Mouse (Mus musculus) urinary bladder, postnatal 25 days (tissue): ENCODE results near the gene Ptpa.
A peak's percentile ranks its signal among the peaks of the same experiment; 100 is the strongest.

Source experiments
- DNase-seq: peaks from one replicate; pipeline ENCODE4 v3.0.0; 2022; ENCODE audit warnings: low spot score

Ptpa gene

DNA sequence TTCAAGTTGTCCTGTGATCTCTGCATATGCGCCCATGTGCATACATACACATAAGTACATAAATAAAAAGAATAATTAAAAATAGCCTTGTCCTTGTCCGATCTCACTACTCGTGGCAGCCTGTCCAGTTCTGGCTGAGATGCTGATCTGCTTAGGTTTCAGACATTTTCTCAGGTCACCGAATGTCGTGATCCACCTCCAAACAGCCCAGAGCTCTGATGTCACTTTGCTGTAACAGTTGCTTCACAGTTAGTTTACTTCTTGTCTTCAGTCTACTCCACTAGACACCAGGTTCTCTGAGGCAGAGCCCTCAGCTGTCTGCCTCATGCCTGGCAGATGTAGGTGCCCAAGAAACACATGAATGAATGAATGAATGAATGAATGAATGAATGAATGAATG is 48.6 kb downstream of the Ptpa start:
- DNase-seq: no peak

DNA sequence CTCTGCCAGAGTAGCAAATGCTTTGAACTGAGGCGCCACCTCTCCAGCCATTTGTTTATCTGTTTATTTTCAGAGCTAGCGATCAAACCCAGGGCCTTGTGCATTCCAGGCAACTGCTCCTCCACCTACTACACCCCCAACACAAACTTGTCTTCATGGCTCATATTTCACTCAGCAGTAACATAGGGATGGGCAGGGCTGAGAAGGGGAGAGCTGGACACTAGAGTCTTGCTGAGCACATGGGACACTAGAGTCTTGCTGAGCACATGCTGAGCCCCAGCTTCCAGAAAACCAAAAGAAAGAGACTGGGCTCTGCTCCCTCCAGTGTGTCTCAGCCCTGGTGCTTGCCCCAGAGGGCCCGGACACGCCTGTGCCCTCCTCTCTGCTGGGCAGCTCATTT is 50.9 kb downstream of the Ptpa start:
- no peak for DNase-seq

DNA sequence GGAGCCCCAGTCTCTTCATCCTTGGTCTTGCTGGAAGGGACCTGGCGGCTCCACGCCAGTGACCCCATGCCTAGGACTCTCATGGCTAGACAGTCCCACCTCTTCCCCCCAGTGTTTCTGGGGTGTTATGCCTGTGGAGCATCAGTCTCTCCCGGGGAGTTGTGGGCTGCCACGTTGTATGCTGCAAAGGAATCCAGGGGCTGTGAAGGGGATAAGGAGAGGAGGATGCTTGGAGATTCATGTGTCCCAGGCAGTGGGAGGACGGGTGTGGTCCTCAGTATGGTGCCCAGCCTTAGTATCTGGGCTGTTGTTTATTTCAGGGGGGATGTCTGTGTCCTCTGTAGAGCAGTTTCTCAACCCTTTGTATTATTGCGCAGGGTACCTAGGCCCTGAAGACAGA is 53.2 kb downstream of the Ptpa start:
- no peak for DNase-seq

DNA sequence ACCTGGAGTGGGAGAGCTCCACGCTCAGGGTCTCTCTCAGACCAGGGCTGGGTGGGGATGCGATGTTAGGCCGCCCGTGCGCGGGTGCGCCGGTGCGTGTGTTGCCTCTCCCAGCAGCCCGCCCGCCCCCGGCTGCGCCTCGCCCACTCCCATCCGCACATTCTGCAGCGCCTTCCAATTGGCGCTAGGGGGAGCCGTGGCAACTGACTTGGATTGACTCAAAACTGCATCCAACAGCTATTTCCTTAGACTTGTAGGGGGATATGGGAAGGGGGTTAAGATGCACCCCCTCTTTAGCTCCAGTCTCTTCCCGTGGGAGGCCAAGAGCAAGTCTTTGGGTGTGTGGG is 53.9 kb downstream of the Ptpa start:
- peak; percentile 72 for DNase-seq

DNA sequence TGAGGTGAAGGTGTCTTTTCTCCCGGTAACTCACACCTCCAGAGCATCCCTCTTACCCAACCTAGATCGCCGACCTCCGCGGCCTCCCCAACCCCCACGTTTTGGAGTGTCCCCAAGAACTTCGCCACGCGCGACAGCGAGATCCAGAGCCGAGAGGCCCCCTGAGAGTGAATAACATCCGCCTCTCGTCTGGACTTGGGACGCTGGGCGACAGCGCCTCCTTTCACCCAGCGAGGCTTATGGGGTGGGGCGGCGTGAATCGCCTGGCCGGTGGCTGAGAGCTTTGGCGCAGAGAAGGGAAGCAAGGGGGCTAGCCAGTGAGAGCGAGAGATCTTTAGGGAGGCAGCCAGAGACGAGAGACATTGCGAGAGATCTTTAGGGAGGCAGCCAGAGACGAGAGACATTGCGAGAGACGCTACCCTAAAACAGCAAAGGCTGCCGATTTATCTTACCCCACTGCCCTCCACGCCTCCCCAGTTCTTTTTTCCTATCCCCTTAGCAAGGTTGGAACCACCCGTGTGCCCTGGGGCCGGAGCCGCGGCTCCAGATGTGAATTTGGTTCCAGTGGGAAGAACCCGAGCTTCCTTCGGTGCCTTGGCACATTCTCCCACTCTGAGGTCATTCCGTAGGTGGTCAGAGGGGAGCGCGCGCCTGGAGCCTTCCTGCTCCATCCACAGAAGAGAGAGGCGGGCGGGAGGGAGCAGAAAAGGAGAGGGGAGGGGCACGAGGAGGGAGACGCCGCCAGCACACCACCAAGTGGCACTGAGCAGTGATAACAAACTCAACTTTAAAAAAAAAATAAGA is 54.5 kb downstream of the Ptpa start:
- DNase-seq: peak; percentile 70

DNA sequence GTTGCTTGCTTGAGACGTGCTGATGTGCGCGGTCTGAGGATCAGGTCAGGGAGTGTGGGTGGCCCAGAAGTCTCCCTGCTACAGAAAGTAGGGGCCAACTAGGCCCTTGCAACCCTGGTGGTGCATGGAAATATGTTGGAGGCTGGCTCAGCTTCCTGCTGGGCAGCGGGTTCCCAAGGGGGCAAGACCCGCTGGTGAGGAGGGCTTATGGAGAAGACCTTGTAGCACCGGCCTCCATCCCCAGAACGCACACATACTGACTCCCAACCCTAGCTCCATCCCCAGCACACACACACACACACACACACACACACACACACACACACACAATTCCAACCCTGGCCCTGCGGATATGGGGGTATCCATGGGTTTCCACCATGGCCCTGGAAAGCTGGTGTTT is 55.2 kb downstream of the Ptpa start:
- no peak for DNase-seq

DNA sequence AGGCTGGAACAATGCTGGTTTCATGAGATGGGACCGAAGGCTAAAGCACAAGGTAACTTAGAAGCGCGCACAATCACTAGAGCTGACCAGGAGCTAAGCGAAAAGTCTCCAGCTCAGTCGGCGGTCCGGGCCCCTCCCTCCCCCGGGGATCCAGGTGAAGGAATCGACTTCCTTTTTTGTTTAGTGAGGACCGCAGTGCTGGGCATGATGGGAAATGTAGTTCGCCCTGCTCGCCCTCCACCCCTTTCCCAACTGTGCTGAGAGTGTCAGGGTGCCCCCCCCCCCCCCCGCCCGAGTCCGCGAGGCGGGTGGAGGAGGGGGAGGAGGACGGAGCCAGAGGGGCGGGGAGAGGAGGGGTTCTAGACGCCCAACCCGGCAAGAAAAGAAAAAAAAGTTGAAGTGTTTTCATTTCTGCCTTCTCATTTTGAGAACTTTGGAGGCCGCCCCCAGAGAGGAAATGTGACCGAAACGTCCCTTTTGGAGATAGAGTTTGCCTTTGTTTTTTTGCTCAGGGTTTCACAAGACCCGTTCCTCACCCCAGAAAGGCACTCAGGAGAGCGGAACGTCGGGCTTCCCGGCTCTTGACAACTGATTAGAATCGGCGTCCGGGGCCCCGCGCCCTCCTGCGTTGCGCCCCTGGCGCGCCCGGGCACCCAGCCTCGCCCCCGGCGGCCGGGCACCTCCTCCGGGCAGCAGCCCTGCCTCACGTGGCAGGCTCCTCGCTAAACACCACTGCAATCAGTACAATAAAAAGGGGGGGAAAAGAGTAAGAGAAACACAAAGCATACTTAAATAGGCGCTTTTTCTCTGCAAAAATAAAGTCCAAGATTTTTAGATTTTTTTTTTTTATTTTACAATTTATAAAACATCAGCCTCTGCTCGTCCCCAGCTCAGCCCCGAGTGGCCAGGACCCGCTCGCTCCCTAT is 56.2 kb downstream of the Ptpa start:
- DNase-seq: peak; percentile 59

DNA sequence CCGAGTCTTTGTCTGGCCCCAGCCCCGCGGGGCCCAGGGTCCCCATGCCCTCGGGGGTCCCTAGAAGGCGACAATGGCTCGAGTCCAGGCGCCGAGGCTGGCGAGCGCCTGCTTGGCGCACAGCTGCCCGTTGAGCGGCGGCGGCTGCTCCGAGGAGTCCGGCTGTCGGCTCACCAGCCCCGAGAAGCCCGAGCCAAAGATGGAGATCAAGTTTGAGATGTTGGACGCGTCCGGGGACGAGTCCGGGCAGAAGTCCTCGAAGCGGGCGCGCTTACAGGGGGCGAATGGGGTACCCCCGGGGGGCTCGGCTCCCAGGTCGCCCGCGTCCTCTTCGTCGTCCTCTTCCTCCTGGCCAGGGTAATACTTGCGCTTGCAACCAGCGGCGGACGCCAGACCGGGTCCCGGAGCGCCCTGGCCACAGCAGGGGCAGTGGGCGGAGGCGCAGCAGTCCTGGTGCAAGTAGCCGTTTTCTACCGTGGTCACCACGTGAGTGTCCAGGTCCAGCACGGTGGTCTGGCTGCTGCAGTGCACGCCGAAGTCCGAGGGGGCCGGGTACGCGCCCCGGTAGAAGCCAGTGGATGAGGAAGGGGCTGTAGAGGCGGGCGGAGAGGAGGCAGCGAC is 57.0 kb downstream of the Ptpa start:
- peak; percentile 44 for DNase-seq

DNA sequence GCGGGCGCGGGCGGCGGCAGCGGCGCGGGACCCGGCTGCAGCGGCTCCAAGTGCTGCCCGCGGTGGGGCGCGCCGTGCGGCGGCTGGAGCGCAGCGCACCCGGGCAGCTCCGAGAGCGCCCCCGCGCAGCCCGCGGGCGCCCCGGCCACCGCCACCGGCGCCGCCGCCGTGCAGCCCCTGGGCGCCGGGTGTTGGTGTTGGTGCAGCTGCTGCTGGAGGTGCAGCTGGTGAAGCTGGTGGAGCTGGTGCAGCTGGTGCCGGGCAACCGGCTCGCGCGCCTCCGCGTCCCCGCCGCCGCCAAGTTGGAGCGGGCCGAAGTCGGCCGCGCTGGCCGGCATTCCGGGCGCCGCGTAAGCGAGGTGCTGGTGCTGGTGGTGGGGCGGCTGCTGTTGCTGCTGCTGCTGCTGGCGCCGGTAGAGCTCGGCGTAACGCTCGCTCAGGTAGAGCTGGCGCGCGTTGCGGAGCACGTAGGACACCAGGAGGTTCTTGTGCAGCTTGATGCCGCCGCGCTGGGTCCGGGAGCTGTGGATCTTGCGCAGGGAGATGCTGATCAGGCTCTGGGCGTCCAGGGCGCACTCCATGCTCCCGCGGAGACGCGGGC is 57.7 kb downstream of the Ptpa start:
- peak; percentile 51 for DNase-seq

DNA sequence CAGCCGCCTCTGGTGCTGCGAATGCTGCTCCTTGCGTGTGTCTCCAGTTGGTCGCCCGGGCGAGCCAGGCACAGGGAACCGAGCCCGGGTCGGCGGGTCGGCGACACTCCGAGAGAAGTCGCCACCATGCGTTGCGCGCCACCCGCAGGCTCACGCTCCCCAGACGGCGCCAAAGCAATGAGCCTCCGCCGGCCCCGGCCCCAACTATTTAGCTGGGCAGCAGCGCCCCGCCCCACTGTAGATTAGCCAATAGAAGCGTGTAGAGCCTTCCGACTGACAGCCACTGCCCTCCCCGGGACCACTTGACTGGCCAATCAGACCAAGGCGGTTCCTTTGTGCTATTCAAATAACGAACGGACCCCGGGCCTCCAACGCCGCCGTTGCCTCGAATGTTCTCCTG is 58.2 kb downstream of the Ptpa start, which contains the start of gene Ier5l:
Ier5l (minus strand) TSS at position 181 of the 400 bp plus-strand sequence.
- DNase-seq: peak; percentile 95

DNA sequence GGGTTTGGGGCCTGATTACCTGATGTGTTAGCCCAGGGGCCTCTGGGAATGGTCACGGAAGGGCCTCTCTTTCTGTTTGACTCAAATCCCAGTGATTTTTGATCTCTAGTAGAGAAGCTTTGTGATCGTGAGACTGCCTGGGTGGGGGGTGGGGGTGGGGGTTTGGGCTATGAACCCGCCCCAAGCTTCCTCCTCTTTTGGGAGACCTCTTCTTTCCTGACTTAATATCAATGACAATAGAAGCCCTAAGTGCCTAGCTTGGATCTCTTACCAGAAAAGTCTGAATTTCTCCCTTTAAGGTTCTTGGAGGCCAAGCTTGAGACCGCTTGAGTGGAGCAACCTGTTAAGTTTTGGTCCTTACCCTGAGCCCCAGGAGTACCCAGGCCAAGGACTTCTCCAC is 58.9 kb downstream of the Ptpa start:
- DNase-seq: no peak

DNA sequence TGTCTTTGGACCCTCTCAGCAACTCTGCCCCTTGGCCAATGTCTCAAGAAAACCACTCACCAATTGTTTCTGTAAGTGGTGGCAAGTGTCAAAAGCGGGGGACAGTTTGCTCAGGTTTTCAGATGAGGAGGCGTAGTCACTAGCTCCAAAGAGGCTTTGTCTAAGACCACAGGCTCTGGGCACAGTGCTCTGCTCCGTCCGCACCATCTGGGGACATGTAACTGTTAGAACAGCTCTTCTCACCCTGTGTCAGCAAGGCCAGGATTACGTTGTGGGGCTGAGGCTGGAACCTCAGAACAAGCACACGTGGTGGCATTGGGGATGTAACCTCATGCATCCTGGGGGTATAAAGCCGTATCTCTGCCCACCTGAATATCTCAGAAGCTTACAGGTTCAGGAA is 59.6 kb downstream of the Ptpa start:
- DNase-seq: no peak

DNA sequence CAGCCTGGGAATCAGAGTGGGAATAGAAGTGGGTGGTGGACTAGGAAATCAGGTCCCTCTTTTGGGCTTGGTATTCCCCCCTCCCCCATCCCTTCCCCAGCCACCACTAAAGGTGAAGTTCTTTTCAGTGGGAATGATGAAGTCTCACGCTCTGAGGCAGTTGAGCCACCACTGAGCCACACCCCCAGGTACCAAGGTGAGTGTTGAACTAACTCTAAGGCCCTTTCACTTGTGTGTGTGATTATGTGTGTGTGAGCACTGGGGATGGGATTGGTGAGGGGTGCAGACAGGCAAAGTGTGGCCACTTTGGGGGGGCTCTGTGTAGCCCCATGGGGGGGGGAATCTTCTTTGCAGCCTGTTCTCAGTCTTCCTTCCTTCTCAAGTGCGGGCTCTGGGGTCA is 60.4 kb downstream of the Ptpa start:
- no peak for DNase-seq

DNA sequence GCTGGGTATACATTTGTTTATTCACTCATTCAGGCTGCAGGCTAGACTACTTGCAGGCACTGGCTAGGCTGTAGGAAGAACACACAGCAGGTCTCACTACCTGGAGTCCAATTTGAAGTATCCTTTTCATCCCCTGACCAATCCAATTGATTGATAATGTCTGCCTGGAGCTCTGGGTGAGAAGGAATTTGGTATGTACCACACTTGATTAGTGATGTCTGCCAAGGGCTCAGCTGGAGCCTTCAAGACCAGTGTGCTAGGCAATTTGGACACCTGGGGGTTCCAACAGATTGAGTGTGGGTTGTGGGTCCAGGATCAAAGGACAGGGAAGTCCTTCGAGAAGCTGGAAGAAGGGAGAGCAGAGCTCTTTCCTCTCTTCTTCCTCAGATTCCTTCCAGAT is 62.7 kb downstream of the Ptpa start:
- DNase-seq: no peak

DNA sequence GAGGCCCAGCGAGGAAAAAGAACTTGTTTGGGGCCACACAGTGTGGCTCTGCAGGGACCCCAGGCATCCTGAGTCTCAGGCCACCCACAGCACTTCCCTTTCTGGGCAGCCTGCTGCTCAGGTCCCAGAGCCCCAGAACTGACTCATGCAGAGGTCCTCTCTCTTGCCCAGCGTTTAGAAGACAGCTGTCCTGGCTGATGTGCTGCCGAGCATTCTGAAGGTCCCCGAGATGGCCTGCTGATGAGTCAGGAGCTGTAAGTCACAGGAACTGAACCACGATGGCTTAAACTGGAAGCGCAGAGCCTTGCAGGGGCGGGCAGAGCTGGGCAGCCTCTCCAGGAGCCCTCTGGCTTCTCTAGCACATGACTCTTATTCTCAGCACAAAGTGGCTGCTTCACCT is 71.8 kb downstream of the Ptpa start:
- DNase-seq: no peak

DNA sequence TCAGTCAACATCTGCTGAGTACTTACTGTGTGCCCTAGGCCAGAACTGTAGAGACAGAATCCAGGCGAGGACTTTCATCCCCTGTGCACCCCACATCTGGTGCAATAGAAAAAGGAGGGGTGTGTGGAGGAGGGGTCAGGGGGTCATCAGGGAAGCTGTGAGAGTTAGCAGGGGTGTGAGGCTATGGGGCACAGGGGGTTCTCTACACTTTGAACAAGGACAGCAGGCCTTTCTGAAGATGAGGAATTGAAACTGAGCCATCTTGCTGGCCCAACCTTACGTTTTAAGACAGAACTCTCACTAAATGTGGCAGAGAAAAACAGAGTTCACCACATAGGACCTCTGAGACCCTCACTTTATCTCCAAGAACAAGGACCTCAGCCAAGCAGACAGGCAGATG is 74.5 kb downstream of the Ptpa start:
- no peak for DNase-seq

DNA sequence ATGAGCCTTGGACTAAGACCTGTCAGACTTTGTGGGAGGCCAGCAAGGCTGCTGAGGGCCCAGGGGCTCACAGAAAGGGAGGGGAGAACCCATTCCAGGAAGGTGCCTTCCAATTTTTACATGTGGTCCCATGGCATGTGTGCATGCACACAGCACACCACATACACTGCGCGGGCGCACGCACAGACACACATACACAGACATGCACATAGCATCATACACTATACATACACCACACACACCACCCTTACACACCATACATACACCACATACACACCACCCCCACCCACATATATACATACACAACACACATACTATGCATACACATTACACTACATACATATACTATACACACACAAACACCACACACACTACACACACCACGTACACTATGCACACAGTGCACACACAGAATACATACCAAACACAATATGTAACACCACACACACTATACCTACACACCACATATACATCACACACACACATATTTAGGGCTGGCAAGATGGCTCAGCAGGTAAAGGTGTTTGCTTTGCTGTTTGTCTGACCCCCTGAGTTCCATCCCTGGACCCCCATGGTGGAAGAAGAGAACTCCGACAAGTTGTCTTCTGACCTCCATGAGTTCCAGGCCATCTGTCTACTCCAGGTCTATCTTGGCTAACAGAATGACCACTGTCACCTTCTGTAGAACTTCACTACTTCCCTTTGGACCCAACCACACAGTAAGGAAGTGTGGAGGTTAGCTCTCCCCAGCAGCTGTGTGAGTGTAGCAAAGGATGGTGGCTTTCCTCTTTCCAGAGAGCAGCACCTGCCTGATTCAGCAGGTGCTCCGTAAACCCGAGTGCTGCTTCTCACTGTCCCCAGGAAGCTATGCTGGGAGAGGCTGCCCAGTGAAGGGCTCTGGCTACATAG is 79.4 kb downstream of the Ptpa start:
- DNase-seq: no peak

DNA sequence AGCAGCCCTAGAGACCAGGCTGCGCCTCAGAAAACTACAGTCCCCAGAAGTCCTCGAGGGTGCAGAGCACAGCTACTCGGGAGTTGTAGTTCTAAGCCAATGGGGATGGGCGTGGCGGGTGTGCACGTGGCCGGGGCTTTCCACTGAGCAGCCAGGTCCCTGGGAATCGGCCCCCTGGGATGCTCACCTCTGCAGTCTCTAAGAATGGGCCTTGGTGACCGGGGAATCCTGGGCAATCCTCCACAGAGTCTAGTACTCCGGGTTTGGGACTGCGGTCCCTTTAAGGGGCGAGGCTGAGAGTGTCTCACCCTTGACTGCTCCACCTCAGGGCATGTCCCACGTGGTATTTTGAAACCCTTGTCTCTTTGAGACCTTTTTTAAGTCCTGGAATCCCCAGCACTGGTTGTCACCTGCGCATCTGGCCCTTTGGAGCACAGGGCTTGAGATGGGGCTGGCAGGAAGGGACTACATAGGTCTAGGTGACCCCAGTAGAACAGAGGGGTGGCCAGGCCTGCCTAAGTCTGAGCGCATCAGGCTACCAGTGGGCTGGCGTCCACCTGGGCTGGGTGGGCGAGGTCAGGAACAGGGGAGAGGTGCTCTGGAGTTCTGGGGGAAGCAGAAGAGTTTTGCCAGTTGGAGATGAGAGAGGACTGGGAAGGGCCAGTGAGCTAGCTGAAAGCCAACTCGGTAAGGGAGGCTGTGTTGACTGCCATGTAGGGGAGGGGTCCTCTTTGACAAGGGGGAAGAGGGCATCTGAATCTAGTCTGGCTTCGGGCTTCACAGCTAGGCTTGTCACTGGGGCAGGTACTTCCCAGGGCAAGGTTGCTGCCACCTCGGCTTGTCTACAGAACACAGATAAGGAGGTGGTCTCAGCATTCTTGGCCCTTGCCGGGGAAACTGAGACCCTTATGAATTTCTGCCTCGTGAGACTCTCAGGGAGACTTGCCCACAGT is 80.3 kb downstream of the Ptpa start:
- DNase-seq: peak; percentile 61
